Mouse (Mus musculus) CH12.LX (cell line): ENCODE results near the gene Klhl31. TPM values are rescaled to one million over a fixed set of nuclear protein-coding genes. Genes with fewer than 3 reads are reported as not detected.

ENCODE experiments used
- DNase-seq: peaks from one replicate; pipeline ENCODE4 v3.0.0-alpha.2; 2013; ENCODE audit errors: extremely low read depth
- H3K27ac ChIP-seq: 2 replicates; pipeline ENCODE4 v1.5.1; 2012; ENCODE audit warnings: low read depth, mild to moderate bottlenecking, control low read depth, moderate library complexity; ENCODE audit not compliant: insufficient read depth
- H3K27me3 ChIP-seq: replicated peaks from 2 replicates; pipeline ENCODE3; 2012; ENCODE audit warnings: inconsistent platforms
- H3K36me3 ChIP-seq, 2 experiments: replicated peaks in 1 of 2; 2 replicates each; pipeline versions ENCODE3 to v1.6.1; 2012; ENCODE audit warnings: inconsistent platforms in 1 of 2, low read length in 1 of 2, mild to moderate bottlenecking in 1 of 2, mixed read lengths in 1 of 2, moderate library complexity in 1 of 2; ENCODE audit not compliant: control insufficient read depth in 1 of 2, insufficient read depth in 1 of 2
- H3K4me1 ChIP-seq, 2 experiments: 2 replicates each; pipeline ENCODE4 v1.6.1; 2012; ENCODE audit warnings: inconsistent platforms in 1 of 2, moderate library complexity in 1 of 2; ENCODE audit not compliant: insufficient read depth in 2 of 2, control insufficient read depth in 1 of 2
- H3K4me2 ChIP-seq: 2 replicates; pipeline ENCODE4 v1.6.1; 2012; ENCODE audit warnings: low read depth, mild to moderate bottlenecking, control low read depth; ENCODE audit not compliant: poor library complexity, insufficient read depth, severe bottlenecking
- H3K4me3 ChIP-seq, 3 experiments: fragments of 150-350 bp in 1 of 3; sonication (generic) in 1 of 3; replicated peaks in 1 of 3; 2 replicates each; pipeline versions ENCODE3 to v1.5.1; 2011 to 2012; ENCODE audit warnings: low read depth in 2 of 3, low read length in 2 of 3, mild to moderate bottlenecking in 2 of 3, moderate library complexity in 2 of 3, control low read depth in 1 of 3, improper control_type of control experiment in 1 of 3, inconsistent platforms in 1 of 3, mixed read lengths in 1 of 3; ENCODE audit not compliant: poor library complexity in 1 of 3
- H3K79me2 ChIP-seq: replicated peaks from 2 replicates; pipeline ENCODE4 v1.6.1; 2012; ENCODE audit warnings: mild to moderate bottlenecking, moderate library complexity; ENCODE audit not compliant: control insufficient read depth, poor library complexity, insufficient read depth, severe bottlenecking; ENCODE audit errors: extremely low read depth
- H3K9ac ChIP-seq: 2 replicates; pipeline ENCODE4 v1.6.1; 2012; ENCODE audit warnings: low read depth, mild to moderate bottlenecking, control low read depth, moderate library complexity; ENCODE audit not compliant: insufficient read depth
- H3K9me3 ChIP-seq: replicated peaks from 2 replicates; pipeline ENCODE3; 2012; ENCODE audit warnings: low read length, inconsistent platforms, mixed read lengths
- BHLHE40 ChIP-seq: IDR thresholded peaks from 2 replicates; pipeline ENCODE4 v1.6.1; 2011; ENCODE audit warnings: mild to moderate bottlenecking, low read depth, low read length, improper control_type of control experiment
- CHD1 ChIP-seq: IDR thresholded peaks from 2 replicates; pipeline ENCODE4 v1.6.1; 2012; ENCODE audit warnings: low read depth, low read length, improper control_type of control experiment, inconsistent platforms
- CHD2 ChIP-seq: IDR thresholded peaks from 2 replicates; pipeline ENCODE4 v1.6.1; 2011; ENCODE audit warnings: low read length, improper control_type of control experiment
- ELF1 ChIP-seq: IDR thresholded peaks from 2 replicates; pipeline ENCODE4 v1.6.1; 2014; ENCODE audit warnings: low read depth, mild to moderate bottlenecking, inconsistent platforms, low read length, improper control_type of control experiment
- KAT2A ChIP-seq: IDR thresholded peaks from 2 replicates; pipeline ENCODE4 v1.6.1; 2012; ENCODE audit warnings: low read length, improper control_type of control experiment, inconsistent platforms; ENCODE audit not compliant: insufficient replicate concordance
- MAX ChIP-seq: IDR thresholded peaks from 2 replicates; pipeline ENCODE4 v1.6.1; 2011; ENCODE audit warnings: low read length, improper control_type of control experiment
- MEF2A ChIP-seq: IDR thresholded peaks from 2 replicates; pipeline ENCODE4 v1.6.1; 2014; ENCODE audit warnings: low read depth, mild to moderate bottlenecking, inconsistent platforms, low read length, improper control_type of control experiment, borderline replicate concordance
- NELFE ChIP-seq: IDR thresholded peaks from 2 replicates; pipeline ENCODE4 v1.6.1; 2011; ENCODE audit warnings: low read depth, low read length, improper control_type of control experiment
- PAX5 ChIP-seq: IDR thresholded peaks from 2 replicates; pipeline ENCODE4 v1.6.1; 2012; ENCODE audit warnings: low read length, inconsistent platforms, mixed read lengths
- POLR2AphosphoS2 ChIP-seq: IDR thresholded peaks from 2 replicates; pipeline ENCODE4 v1.6.1; 2011; ENCODE audit warnings: low read depth, low read length, improper control_type of control experiment
- SMC3 ChIP-seq: IDR thresholded peaks from 2 replicates; pipeline ENCODE4 v1.6.1; 2011; ENCODE audit warnings: low read depth, low read length, improper control_type of control experiment
- TBP ChIP-seq: conservative IDR thresholded peaks from 2 replicates; pipeline ENCODE4 v1.6.1; 2011; ENCODE audit warnings: low read depth, low read length, improper control_type of control experiment
- TCF12 ChIP-seq: IDR thresholded peaks from 2 replicates; pipeline ENCODE4 v1.6.1; 2014; ENCODE audit warnings: low read depth, mild to moderate bottlenecking, inconsistent platforms, low read length, improper control_type of control experiment
- UBTF ChIP-seq: IDR thresholded peaks from 2 replicates; pipeline ENCODE4 v1.6.1; 2012; ENCODE audit warnings: low read depth, mild to moderate bottlenecking, inconsistent platforms, low read length, improper control_type of control experiment, moderate library complexity
- USF2 ChIP-seq: conservative IDR thresholded peaks from 2 replicates; pipeline ENCODE4 v1.6.1; 2011; ENCODE audit warnings: low read depth, low read length, improper control_type of control experiment
- ZC3H11A ChIP-seq: IDR thresholded peaks from 2 replicates; pipeline ENCODE4 v1.6.1; 2012; ENCODE audit warnings: low read depth, mild to moderate bottlenecking, inconsistent platforms, low read length, improper control_type of control experiment
- ZMIZ1 ChIP-seq: IDR thresholded peaks from 2 replicates; pipeline ENCODE4 v1.6.1; 2012; ENCODE audit warnings: low read depth, mild to moderate bottlenecking, inconsistent platforms, low read length, improper control_type of control experiment
- ZNF384 ChIP-seq: IDR thresholded peaks from 2 replicates; pipeline ENCODE4 v1.6.1; 2012; ENCODE audit warnings: low read depth, low read length, improper control_type of control experiment, inconsistent platforms
- dilution Hi-C: fragments of 300-500 bp; cut with MboI; formaldehyde crosslinking; loops from 2 replicates; pipeline ENCODE4 v1.14.3; 2020; ENCODE audit warnings: low sequenced_read_pairs; ENCODE audit not compliant: extremely low pct_unique_long_range_greater_than_20kb, extremely low pct_ligation_motif_present
- in situ Hi-C: fragments of 300-500 bp; cut with MboI; formaldehyde crosslinking; loops from 3 replicates; pipeline ENCODE4 v1.14.3; 2019; ENCODE audit warnings: low sequenced_read_pairs, low pct_ligation_motif_present, low pct_unique_long_range_greater_than_20kb, mixed read lengths
- polyA plus RNA-seq: library from polyadenylated mRNA; unstranded; fragments of >175 nt; gene quantifications from 2 replicates; pipeline ENCODE4 v1.2.1, GENCODE M21; 2012; ENCODE audit warnings: low read depth; ENCODE audit not compliant: insufficient read length
- total RNA-seq, 2 experiments: library from RNA; depleted of rRNA; stranded (reverse); fragments of 300-350 nt in 1 of 2; fragments of >200 nt in 1 of 2; gene quantifications; 2 replicates each; pipeline ENCODE4 v1.2.3; 2012 to 2014

Gene Klhl31
- total and polyA plus RNA-seq, 3 experiments: not detected

- TF ChIP-seq ZC3H11A (no peak), CHD1 (no peak), SMC3 (no peak), ZMIZ1 (no peak), TBP (no peak), MAX (0 out of 2 replicates have a peak, but pooled peaks have one; percentile 44), POLR2AphosphoS2 (no peak), TCF12 (no peak), UBTF (no peak), PAX5 (no peak), CHD2 (no peak), ZNF384 (no peak), USF2 (no peak), MEF2A (no peak), ELF1 (no peak), KAT2A (no peak), NELFE (no peak), BHLHE40 (peak; percentile 76)
Observed at GRCm38 (mm10) chr9:77651847-77652246, 15.5 kb downstream of the Klhl31 start (continued).

DNA sequence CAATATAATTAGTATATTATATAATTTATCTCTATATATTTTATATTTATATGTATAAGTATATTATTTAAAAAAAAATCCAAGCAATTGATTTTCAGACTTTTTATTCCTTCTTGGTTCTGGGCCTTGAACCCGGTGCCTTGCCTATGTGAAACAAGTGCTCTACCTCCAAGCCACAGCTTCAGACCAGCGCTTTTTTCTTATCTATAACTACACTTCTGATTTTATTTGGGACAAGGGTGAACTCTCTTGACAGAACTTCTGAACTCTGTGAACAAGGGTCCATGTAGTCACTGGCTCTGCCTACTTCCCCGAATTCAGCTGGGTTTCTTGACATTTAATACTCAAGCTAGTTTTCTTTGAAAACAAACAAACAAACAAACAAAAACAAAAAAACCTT is 17.6 kb downstream of the Klhl31 start:
- Histone ChIP-seq H3K9me3 (peaks cover 4% of the 10 kb centered on the region), H3K27me3 (no peaks in the 10 kb centered on the region), H3K36me3 (no peaks in the 10 kb centered on the region), H3K79me2 (no peaks in the 10 kb centered on the region), H3K9ac (no peak overlapping the region)
- TF ChIP-seq UBTF (no peak), TBP (0 out of 2 replicates have a peak, but pooled peaks have one; percentile 28)
- TF ChIP-seq, all 38 proteins: peak for 1
- H3K4me3 ChIP-seq: no peak overlapping the region
- H3K4me2 ChIP-seq: no peak overlapping the region
- in situ Hi-C loops (loop anchor here (25.0 kb wide), 1 partner anchor 383 kb away; no protein-coding TSS in a partner anchor), dilution Hi-C loops (no loop called here)
- no peak overlapping the region for H3K27ac ChIP-seq
- no peak for DNase-seq
- H3K4me1 ChIP-seq: peaks cover 16 to 17% of the 10 kb centered on the region in 2 experiments
